Mouse (Mus musculus): ENCODE measurements around the gene Gm45716.

Gene Gm45716

GRCm38 (mm10) chr11:90187441-90187840 lies at the start of gene Gm45716:
Gm45716 (plus strand) TSS chr11:90187683.
- DNase-seq = no peak

GRCm38 (mm10) chr11:90142393-90142792 lies 45.1 kb upstream of the Gm45716 start:
- no peak for DNase-seq

GRCm38 (mm10) chr11:90142936-90143335 lies 44.5 kb upstream of the Gm45716 start:
- no peak for DNase-seq

GRCm38 (mm10) chr11:90146086-90146860 lies 41.2 kb upstream of the Gm45716 start:
- no peak for DNase-seq

GRCm38 (mm10) chr11:90155066-90155465 lies 32.4 kb upstream of the Gm45716 start:
- no peak for DNase-seq

GRCm38 (mm10) chr11:90155466-90155865 lies 32.0 kb upstream of the Gm45716 start:
- no peak for DNase-seq

- no peak for DNase-seq
Observed at GRCm38 (mm10) chr11:90167771-90168170, 19.7 kb upstream of the Gm45716 start.

- DNase-seq = no peak
Observed at GRCm38 (mm10) chr11:90168338-90169065, 19.0 kb upstream of the Gm45716 start.

GRCm38 (mm10) chr11:90169200-90170013 lies 18.1 kb upstream of the Gm45716 start:
- no peak for DNase-seq

- peak; percentile 61 for DNase-seq
Observed at GRCm38 (mm10) chr11:90170014-90170320, 17.5 kb upstream of the Gm45716 start.

GRCm38 (mm10) chr11:90172331-90172730 lies 15.2 kb upstream of the Gm45716 start:
- no peak for DNase-seq

GRCm38 (mm10) chr11:90175634-90176300 lies 11.7 kb upstream of the Gm45716 start:
- no peak for DNase-seq

- no peak for DNase-seq
Observed at GRCm38 (mm10) chr11:90177389-90177788, 10.1 kb upstream of the Gm45716 start.

GRCm38 (mm10) chr11:90183361-90183760 lies 4.1 kb upstream of the Gm45716 start:
- DNase-seq = peak; percentile 72

GRCm38 (mm10) chr11:90184756-90185155 lies 2.7 kb upstream of the Gm45716 start:
- DNase-seq = no peak

- DNase-seq = peak; percentile 56
Observed at GRCm38 (mm10) chr11:90190156-90190555, 2.7 kb downstream of the Gm45716 start.

- DNase-seq = no peak
Observed at GRCm38 (mm10) chr11:90194946-90195345, 7.5 kb downstream of the Gm45716 start.

GRCm38 (mm10) chr11:90195756-90196520 lies 8.5 kb downstream of the Gm45716 start:
- DNase-seq = peak; percentile 7

GRCm38 (mm10) chr11:90196521-90197215 lies 9.2 kb downstream of the Gm45716 start:
- no peak for DNase-seq

- DNase-seq = no peak
Observed at GRCm38 (mm10) chr11:90198048-90198447, 10.6 kb downstream of the Gm45716 start.

GRCm38 (mm10) chr11:90200826-90201225 lies 13.3 kb downstream of the Gm45716 start:
- DNase-seq = no peak
